Mouse (Mus musculus): ENCODE measurements at regions not wholly inside any gene's neighbourhood (a gene's known extent, or its start where the extent isn't known, plus 50 kb on each side); places are given as distances from the start of the nearest gene placed in this dataset.
"Not testable (repeated sequence)": the region's sequence is repeated elsewhere in the genome, so short reads cannot be mapped to it uniquely, and the experiment has no call there.

GRCm38 (mm10) chr1:184169034-184169783, 135.1 kb upstream of the 1700056E22Rik start:
- no peaks in the 10 kb centered on the region for H3K4me1 ChIP-seq (ENCODE audit: control insufficient read depth, insufficient read depth, low read length)
- no peak overlapping the region for H3K4me3 ChIP-seq (ENCODE audit: insufficient read depth, low read length)
- H3K27ac ChIP-seq (ENCODE audit: insufficient read depth, low read length), result no peak overlapping the region
- TF ChIP-seq CTCF (IDR thresholded peaks at IDR 0.05; ENCODE audit: extremely low read depth, insufficient read depth, low read length) (no peak), POLR2A (IDR thresholded peaks at IDR 0.05; ENCODE audit: extremely low read depth, insufficient read depth, low read length) (no peak)

GRCm38 (mm10) chr1:184166951-184167350, 132.8 kb upstream of the 1700056E22Rik start:
- Histone ChIP-seq H3K27ac (ENCODE audit: insufficient read depth, low read length) (no peak overlapping the region), H3K4me3 (ENCODE audit: insufficient read depth, low read length) (no peak overlapping the region), H3K4me1 (ENCODE audit: control insufficient read depth, insufficient read depth, low read length) (no peaks in the 10 kb centered on the region)
- TF ChIP-seq POLR2A (IDR thresholded peaks at IDR 0.05; ENCODE audit: extremely low read depth, insufficient read depth, low read length) (no peak), CTCF (IDR thresholded peaks at IDR 0.05; ENCODE audit: extremely low read depth, insufficient read depth, low read length) (no peak)

GRCm38 (mm10) chr1:184162526-184162925, 128.4 kb upstream of the 1700056E22Rik start:
- H3K27ac ChIP-seq (ENCODE audit: insufficient read depth, low read length); H3K4me3 ChIP-seq (ENCODE audit: insufficient read depth, low read length); H3K4me1 ChIP-seq (ENCODE audit: control insufficient read depth, insufficient read depth, low read length): not testable (repeated sequence)

- TF ChIP-seq POLR2A (IDR thresholded peaks at IDR 0.05; ENCODE audit: extremely low read depth, insufficient read depth, low read length), result no peak
- no peak for TF ChIP-seq CTCF (IDR thresholded peaks at IDR 0.05; ENCODE audit: extremely low read depth, insufficient read depth, low read length)
- Histone ChIP-seq H3K27ac (ENCODE audit: insufficient read depth, low read length) (no peak overlapping the region), H3K4me1 (ENCODE audit: control insufficient read depth, insufficient read depth, low read length) (no peaks in the 10 kb centered on the region), H3K4me3 (ENCODE audit: insufficient read depth, low read length) (no peak overlapping the region)
Observed at GRCm38 (mm10) chr1:184147713-184148112, 113.6 kb upstream of the 1700056E22Rik start.

- Histone ChIP-seq H3K27ac (ENCODE audit: insufficient read depth, low read length) (no peak overlapping the region), H3K4me1 (ENCODE audit: control insufficient read depth, insufficient read depth, low read length) (no peaks in the 10 kb centered on the region), H3K4me3 (ENCODE audit: insufficient read depth, low read length) (no peak overlapping the region)
- TF ChIP-seq CTCF (IDR thresholded peaks at IDR 0.05; ENCODE audit: extremely low read depth, insufficient read depth, low read length) (no peak), POLR2A (IDR thresholded peaks at IDR 0.05; ENCODE audit: extremely low read depth, insufficient read depth, low read length) (no peak)
Observed at GRCm38 (mm10) chr1:184142974-184143373, 108.9 kb upstream of the 1700056E22Rik start.

GRCm38 (mm10) chr1:184140486-184140885, 106.4 kb upstream of the 1700056E22Rik start:
- Histone ChIP-seq H3K4me1 (ENCODE audit: control insufficient read depth, insufficient read depth, low read length) (no peaks in the 10 kb centered on the region), H3K4me3 (ENCODE audit: insufficient read depth, low read length) (no peak overlapping the region), H3K27ac (ENCODE audit: insufficient read depth, low read length) (no peak overlapping the region)
- no peak for TF ChIP-seq POLR2A (IDR thresholded peaks at IDR 0.05; ENCODE audit: extremely low read depth, insufficient read depth, low read length)
- TF ChIP-seq CTCF (IDR thresholded peaks at IDR 0.05; ENCODE audit: extremely low read depth, insufficient read depth, low read length), result no peak

GRCm38 (mm10) chr1:184140082-184140481, 106.0 kb upstream of the 1700056E22Rik start:
- H3K4me3 ChIP-seq (ENCODE audit: insufficient read depth, low read length), result no peak overlapping the region
- H3K4me1 ChIP-seq (ENCODE audit: control insufficient read depth, insufficient read depth, low read length), result no peaks in the 10 kb centered on the region
- TF ChIP-seq POLR2A (IDR thresholded peaks at IDR 0.05; ENCODE audit: extremely low read depth, insufficient read depth, low read length), result no peak
- no peak for TF ChIP-seq CTCF (IDR thresholded peaks at IDR 0.05; ENCODE audit: extremely low read depth, insufficient read depth, low read length)
- no peak overlapping the region for H3K27ac ChIP-seq (ENCODE audit: insufficient read depth, low read length)

- no peak overlapping the region for H3K27ac ChIP-seq (ENCODE audit: insufficient read depth, low read length)
- TF ChIP-seq POLR2A (IDR thresholded peaks at IDR 0.05; ENCODE audit: extremely low read depth, insufficient read depth, low read length), result no peak
- TF ChIP-seq CTCF (IDR thresholded peaks at IDR 0.05; ENCODE audit: extremely low read depth, insufficient read depth, low read length), result no peak
- no peaks in the 10 kb centered on the region for H3K4me1 ChIP-seq (ENCODE audit: control insufficient read depth, insufficient read depth, low read length)
- no peak overlapping the region for H3K4me3 ChIP-seq (ENCODE audit: insufficient read depth, low read length)
Observed at GRCm38 (mm10) chr1:184138661-184139060, 104.6 kb upstream of the 1700056E22Rik start.

GRCm38 (mm10) chr1:184130897-184131296, 96.8 kb upstream of the 1700056E22Rik start:
- TF ChIP-seq POLR2A (IDR thresholded peaks at IDR 0.05; ENCODE audit: extremely low read depth, insufficient read depth, low read length), result no peak
- TF ChIP-seq CTCF (IDR thresholded peaks at IDR 0.05; ENCODE audit: extremely low read depth, insufficient read depth, low read length), result no peak
- H3K27ac ChIP-seq (ENCODE audit: insufficient read depth, low read length), result no peak overlapping the region
- H3K4me1 ChIP-seq (ENCODE audit: control insufficient read depth, insufficient read depth, low read length), result no peaks in the 10 kb centered on the region
- no peak overlapping the region for H3K4me3 ChIP-seq (ENCODE audit: insufficient read depth, low read length)

GRCm38 (mm10) chr1:184127321-184127720, 93.2 kb upstream of the 1700056E22Rik start:
- TF ChIP-seq POLR2A (IDR thresholded peaks at IDR 0.05; ENCODE audit: extremely low read depth, insufficient read depth, low read length) (no peak), CTCF (IDR thresholded peaks at IDR 0.05; ENCODE audit: extremely low read depth, insufficient read depth, low read length) (no peak)
- H3K4me3 ChIP-seq (ENCODE audit: insufficient read depth, low read length), result no peak overlapping the region
- no peaks in the 10 kb centered on the region for H3K4me1 ChIP-seq (ENCODE audit: control insufficient read depth, insufficient read depth, low read length)
- H3K27ac ChIP-seq (ENCODE audit: insufficient read depth, low read length), result no peak overlapping the region

Data from cortical plate, adult 2 months (tissue).